Mouse (Mus musculus) limb, embryonic 10.5 days (tissue): ENCODE data around the gene Cxcl17. TPM values are rescaled to one million over a fixed set of nuclear protein-coding genes. Genes with fewer than 3 reads are reported as not detected.
"Not testable (repeated sequence)": the region's sequence is repeated elsewhere in the genome, so short reads cannot be mapped to it uniquely, and the experiment has no call there.

Experiments
- DNase-seq: peaks from one replicate; pipeline ENCODE4 v3.0.0-alpha.2; 2017; ENCODE audit warnings: low spot score
- H3K27ac ChIP-seq: fragments of 300-500 bp; sonication (generic); 2 replicates; pipeline ENCODE4 v1.5.1; 2016; ENCODE audit warnings: mild to moderate bottlenecking
- H3K27me3 ChIP-seq: fragments of 300-500 bp; sonication (generic); 2 replicates; pipeline ENCODE4 v1.6.1; 2016; ENCODE audit warnings: low read depth, mild to moderate bottlenecking; ENCODE audit not compliant: poor library complexity, severe bottlenecking
- H3K36me3 ChIP-seq: fragments of 300-500 bp; sonication (generic); 2 replicates; pipeline ENCODE4 v1.6.1; 2016; ENCODE audit warnings: mild to moderate bottlenecking, moderate library complexity
- H3K4me1 ChIP-seq: fragments of 300-500 bp; sonication (generic); 2 replicates; pipeline ENCODE4 v1.6.1; 2016
- H3K4me3 ChIP-seq: fragments of 300-500 bp; sonication (generic); 2 replicates; pipeline ENCODE4 v1.5.1; 2016; ENCODE audit warnings: mild to moderate bottlenecking, moderate library complexity
- H3K9me3 ChIP-seq: fragments of 300-500 bp; sonication (generic); replicated peaks from 2 replicates; pipeline ENCODE4 v1.6.1; 2016; ENCODE audit warnings: mild to moderate bottlenecking
- WGBS: fragments of 180-500 bp; shearing (Covaris S2); methylation state at CpG from one replicate; pipeline ENCODE4 v1.1.7; 2016; 5-methylcytosine and 5-hydroxymethylcytosine counted together
- polyA plus RNA-seq: library from polyadenylated mRNA; unstranded; fragments of >200 nt; fragmentation: Nextera tagmentation; extraction: Ambion mirVana; gene quantifications from 2 replicates; pipeline ENCODE4 v1.2.1, GENCODE M21; 2016

Gene Cxcl17
- polyA plus RNA-seq, result 0.54 and 0.91 TPM in 2 replicates

DNA sequence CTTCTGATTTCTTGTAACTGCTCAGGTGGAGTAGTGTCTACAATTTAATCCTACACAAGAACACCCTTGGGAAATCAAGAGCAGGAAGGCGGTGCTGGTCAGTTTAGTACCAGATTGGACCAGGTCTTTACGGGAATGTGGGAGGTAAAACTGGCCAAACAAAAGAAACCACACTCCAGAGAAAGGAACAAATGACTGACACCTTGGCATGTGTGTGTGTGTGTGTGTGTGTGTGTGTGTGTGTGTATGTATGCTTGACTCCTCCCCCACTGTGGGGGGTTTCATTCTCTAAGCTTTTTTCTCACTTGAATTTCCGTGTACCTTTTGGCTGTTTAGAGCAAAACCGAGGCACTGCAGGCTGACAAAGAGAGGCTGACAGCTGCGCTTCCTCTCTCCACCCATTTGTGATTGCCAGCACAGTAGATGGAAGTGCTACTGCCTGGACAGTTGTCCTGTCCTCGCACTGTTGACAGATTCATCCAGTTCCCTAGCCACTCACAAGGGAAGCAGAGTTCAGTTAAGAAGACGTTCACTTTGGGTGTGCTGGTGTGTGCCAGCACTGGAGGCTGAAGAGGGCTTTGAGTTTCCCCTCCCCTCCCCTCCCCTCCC, at the start of gene Cxcl17:
Cxcl17 (minus strand) TSS at position 54 of the 609 bp plus-strand sequence.
- H3K36me3 ChIP-seq, result no peaks in the 10 kb centered on the region
- no peaks in the 10 kb centered on the region for H3K27me3 ChIP-seq
- H3K4me1 ChIP-seq, result no peaks in the 10 kb centered on the region
- no peak within 1 kb of the TSS for H3K27ac ChIP-seq
- H3K9me3 ChIP-seq, result no peaks in the 10 kb centered on the region
- H3K4me3 ChIP-seq, result no peak within 1 kb of the TSS
- 49% methylated on average over 7 of the region's 7 CpGs for WGBS
- DNase-seq, result no peak

DNA sequence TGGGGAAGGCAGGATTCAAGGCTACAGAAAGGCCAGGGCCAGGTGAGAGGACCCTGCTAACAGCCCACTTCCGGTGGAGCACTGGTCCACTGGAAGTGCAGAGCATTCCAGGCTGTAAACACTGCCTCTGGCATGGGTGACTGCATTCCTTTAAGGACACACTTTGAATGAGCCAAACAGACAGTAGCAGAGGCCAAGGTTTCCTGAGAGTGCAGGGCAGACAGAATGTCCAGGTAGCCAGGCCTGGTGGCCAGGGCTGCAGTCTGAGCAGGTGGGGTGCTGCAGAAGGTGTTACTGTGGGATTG, 49.3 kb upstream of the Cxcl17 start:
- not testable (repeated sequence) for H3K36me3 ChIP-seq, H3K4me3 ChIP-seq, H3K9me3 ChIP-seq, H3K4me1 ChIP-seq, DNase-seq, H3K27me3 ChIP-seq, H3K27ac ChIP-seq
- WGBS, result no CpG with 5 or more reads among the region's 1 CpGs

DNA sequence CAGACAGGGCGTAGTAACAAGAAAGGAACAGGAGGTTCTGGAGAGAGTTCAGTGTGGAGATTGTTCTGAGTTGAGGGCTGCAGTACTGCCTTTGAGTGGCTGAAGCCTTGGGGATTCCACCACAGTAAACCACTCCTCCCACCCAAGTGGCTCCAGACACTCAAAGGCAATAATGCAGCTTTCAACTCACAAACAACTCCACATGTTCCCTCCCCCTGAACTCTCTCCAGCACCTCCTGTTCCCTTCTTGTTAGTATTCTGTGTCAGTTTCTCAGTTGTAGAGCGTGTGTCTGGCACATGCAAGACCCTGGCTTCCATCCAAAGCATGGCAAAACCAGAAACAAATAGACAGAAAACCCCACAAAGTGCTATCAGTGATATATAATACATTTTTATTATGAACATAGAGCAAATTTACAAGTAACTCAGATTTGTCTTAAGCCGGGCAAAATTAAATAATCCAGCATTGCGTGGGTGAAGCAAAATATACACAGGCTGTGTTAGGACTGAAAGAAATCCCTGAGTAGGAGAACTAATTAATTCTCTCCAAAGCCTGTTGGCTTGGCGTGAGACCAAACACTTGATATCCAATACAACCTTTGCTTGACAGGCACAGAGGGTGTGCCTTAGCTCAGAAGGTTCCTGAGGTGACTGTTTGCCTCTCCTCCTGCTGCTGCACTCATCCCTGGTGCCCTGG, 48.8 kb upstream of the Cxcl17 start:
- not testable (repeated sequence) for H3K9me3 ChIP-seq, H3K4me3 ChIP-seq, H3K27me3 ChIP-seq, H3K4me1 ChIP-seq, H3K36me3 ChIP-seq, DNase-seq, H3K27ac ChIP-seq
- WGBS, result 79% methylated on average over 4 of the region's 5 CpGs

DNA sequence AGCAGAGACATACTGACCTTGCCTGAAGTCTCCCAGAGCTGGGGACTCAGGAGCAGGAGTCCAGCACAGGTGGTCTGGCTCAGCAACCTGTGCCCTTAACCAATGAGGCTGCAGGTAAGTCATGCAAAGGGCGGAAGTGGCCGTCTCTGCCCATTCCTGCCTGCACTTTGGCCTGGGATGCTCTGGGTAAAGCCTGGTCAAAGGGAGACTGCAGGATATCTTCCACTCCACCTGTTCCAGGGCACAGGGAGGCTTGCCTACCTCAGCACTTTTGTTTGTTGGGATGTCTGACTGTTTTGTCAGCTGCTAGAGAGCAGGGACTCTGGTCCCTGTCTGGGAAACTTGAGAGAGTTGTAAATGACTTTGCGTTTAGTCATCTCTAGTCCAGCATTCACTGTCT, 39.4 kb upstream of the Cxcl17 start:
- Histone ChIP-seq H3K27ac (no peak overlapping the region), H3K4me3 (no peak overlapping the region), H3K27me3 (no peaks in the 10 kb centered on the region), H3K4me1 (peaks cover 7% of the 10 kb centered on the region; the same call in 1 of the 2 replicates), H3K9me3 (no peaks in the 10 kb centered on the region), H3K36me3 (no peaks in the 10 kb centered on the region)
- 83% methylated on average over 3 of the region's 3 CpGs for WGBS
- DNase-seq, result no peak

DNA sequence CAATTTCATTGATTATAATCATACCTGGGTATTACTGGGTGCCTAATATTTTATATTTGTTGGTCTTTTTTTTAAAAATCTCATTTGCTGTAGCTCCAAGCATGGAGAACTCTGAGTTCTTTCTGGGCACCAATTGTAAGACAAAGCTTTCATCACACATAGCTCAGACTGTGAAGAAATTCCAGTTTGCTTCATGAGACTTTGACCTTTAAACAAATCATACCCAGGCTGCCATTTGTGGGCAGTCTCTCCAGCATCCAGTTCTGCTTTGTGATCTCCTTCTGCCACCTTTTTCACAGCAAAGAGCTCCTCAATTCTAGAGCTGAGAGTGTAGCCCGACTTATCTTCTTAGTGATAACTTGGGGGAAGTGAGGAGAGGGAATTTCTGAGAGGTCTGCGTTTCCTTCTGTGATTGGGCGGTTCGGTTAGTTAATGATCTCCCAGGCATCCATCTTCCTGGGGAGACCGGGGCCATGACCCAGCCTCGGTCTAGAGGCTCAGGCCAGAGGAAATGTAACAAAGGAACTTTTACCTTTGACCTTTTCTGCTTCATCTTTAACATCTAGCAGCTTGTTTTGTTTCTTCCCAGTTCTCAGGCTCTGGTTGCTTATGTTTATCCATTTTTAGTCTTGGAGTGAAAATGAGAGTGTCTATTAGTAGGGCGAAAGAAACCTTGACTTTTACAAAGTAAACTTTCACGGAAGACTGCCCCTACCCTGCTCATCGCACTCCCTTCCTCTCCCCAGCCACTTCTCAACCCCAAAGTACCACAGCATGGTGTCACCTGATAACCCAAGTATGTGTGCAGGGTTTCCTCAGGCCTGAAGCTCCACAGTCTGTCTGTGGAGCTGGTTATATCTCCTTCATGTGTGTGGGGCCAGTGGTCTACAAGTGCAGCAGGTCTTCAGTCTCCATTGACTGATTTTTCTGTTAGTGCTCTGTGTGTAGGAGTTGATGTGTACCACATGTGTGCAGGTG, 37.5 kb upstream of the Cxcl17 start:
- H3K4me3 ChIP-seq, result no peak overlapping the region
- WGBS, result 60% methylated on average over 9 of the region's 9 CpGs
- H3K9me3 ChIP-seq, result no peaks in the 10 kb centered on the region
- H3K4me1 ChIP-seq, result peaks cover 7% of the 10 kb centered on the region; the same call in 1 of the 2 replicates
- no peaks in the 10 kb centered on the region for H3K36me3 ChIP-seq
- no peaks in the 10 kb centered on the region for H3K27me3 ChIP-seq
- no peak for DNase-seq
- no peak overlapping the region for H3K27ac ChIP-seq

DNA sequence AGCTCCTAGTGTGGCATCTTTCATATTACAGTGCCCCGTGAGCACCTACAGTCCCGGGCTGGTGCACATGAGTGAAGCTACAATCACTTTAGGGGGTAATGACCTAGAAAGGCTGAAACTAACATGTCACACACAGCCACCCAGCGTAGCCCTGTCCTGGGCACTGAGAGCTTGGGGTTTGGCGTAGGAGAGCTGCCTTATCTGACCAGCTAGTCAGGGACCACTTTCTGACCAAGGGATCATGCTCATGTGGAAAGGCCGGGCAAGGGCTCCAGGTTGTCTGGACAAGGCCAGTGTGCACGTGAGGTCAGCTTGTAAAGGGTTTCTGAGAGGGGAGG, 28.1 kb upstream of the Cxcl17 start:
- H3K27ac ChIP-seq, result no peak overlapping the region
- no peaks in the 10 kb centered on the region for H3K36me3 ChIP-seq
- no peak overlapping the region for H3K4me3 ChIP-seq
- WGBS, result 91% methylated on average over 6 of the region's 6 CpGs
- H3K4me1 ChIP-seq, result no peaks in the 10 kb centered on the region
- DNase-seq, result no peak
- no peaks in the 10 kb centered on the region for H3K9me3 ChIP-seq
- H3K27me3 ChIP-seq, result no peaks in the 10 kb centered on the region

DNA sequence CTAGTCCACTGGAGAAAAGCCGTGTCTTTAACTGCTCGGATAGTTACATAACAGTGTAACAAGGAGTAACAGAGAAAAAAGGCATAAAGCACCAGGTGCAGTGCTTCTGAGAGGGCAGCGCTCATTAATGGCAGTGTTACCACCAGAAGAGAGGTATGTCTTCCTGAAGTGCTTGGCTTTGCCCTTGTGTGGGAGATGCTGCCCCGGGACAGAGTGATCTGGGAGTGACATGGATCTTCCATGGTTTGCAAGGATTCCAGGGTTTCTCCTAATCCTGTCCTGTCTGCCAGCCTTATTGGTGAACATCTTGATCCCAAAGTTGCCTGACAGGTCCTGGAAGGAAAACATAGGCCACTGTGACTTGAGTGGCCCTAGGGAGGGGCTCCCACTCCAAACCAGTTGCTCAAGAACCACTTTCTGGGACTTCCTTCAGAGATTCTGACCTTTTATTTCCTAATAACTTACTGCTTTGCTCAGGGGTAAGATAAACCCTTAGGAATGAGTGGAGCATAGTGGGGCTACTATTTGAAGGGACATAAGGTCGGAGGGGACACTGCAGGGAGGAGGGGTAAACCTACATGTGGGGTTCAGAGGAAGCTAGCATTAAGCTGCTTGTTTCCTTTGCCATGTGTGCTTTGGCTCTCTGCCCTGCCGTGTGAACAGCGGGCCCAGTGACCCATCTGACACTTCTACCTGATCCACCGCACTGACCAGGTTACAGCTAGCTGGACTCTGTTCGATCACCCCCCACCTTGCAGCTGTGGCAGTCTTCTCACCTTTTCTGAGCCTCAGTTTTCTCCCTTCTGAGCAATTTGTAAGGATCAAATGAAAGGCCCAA, 27.5 kb upstream of the Cxcl17 start:
- DNase-seq, result no peak
- WGBS, result 88% methylated on average over 9 of the region's 9 CpGs
- H3K4me1 ChIP-seq, result no peaks in the 10 kb centered on the region
- H3K9me3 ChIP-seq, result no peaks in the 10 kb centered on the region
- H3K36me3 ChIP-seq, result no peaks in the 10 kb centered on the region
- no peak overlapping the region for H3K27ac ChIP-seq
- H3K27me3 ChIP-seq, result no peaks in the 10 kb centered on the region
- H3K4me3 ChIP-seq, result no peak overlapping the region

DNA sequence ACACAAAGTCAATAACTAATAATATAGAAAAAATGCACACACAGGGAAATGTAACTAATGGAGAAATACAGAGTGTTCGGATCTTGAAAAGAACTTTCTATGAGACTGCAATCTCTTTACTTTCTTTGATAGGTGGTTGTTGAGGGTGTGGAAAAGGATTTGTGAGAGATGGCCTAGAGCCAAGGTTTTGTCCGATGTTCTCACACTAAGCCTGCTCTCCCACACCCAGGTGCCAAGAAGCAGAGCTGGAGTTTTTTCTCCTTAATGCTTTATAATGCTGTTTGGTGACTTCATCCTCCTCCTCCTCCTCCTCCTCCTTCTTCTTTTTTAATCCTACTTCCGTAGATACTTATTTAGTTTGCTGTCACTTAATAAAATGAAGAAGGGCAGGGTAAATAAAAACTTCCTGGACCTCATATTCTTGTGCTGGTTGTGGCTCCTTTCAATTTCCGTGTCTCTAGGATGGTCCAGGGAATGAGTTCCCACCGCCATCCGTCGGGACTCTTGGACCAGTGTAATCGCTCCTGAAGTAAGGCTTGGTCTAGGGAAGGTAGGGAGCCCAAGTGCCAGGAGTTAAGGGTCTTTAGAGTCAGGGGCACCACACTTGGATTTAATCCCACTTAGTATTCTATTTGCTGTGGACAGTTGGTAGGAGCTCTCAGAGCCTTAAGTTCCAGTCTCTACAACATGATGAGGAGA, 26.6 kb upstream of the Cxcl17 start:
- Histone ChIP-seq H3K4me1 (0 out of 2 replicates have a peak, but pooled peaks cover 2% of the 10 kb centered on the region), H3K9me3 (no peaks in the 10 kb centered on the region), H3K27me3 (no peaks in the 10 kb centered on the region), H3K27ac (no peak overlapping the region), H3K36me3 (no peaks in the 10 kb centered on the region), H3K4me3 (no peak overlapping the region)
- 90% methylated on average over 8 of the region's 8 CpGs for WGBS
- no peak for DNase-seq

DNA sequence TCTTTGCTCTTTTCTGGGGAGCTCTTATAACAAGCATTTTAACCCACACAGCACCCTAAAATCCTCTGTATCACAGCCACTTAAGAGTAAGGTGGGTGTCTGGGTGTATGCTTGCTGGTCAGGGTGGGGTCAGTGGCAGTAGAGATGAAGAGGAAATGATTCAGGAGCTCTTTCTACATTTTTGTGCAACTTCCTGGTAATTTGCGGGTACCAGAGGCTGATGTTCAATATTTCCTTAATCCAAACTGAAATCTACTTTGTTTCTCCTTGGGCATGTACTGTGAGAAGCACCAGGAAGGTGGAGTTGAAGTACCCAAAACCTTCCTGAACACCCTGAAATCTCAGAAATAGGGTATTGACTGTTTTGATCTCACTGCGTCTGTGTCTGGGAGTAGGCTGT, 24.0 kb upstream of the Cxcl17 start:
- Histone ChIP-seq H3K27ac (no peak overlapping the region), H3K9me3 (no peaks in the 10 kb centered on the region), H3K4me1 (peaks cover 11% of the 10 kb centered on the region; the same call in 1 of the 2 replicates), H3K4me3 (no peak overlapping the region), H3K27me3 (no peaks in the 10 kb centered on the region), H3K36me3 (no peaks in the 10 kb centered on the region)
- whole genome bisulfite sequencing, result 96% methylated on average over 2 of the region's 2 CpGs
- no peak for DNase-seq

DNA sequence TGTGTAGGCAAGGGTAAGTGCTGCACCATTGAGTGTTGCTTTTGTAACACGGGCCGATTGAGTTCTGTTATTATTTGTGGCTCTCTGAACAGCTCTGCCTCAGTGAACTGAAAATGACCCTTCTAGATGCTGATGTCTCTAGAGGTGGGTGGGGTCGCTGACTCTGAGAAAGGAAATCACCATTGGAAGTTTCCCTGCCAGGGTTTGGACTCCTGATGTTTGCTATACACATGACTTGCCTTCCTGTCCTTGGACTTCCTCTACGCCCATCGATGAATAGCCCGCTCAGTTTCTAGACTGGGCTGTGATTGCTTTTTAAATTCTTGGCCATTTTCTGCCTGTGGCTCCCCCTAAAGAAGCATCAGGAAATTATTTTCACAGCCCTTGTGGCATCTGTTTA, 23.5 kb upstream of the Cxcl17 start:
- H3K36me3 ChIP-seq, result no peaks in the 10 kb centered on the region
- peaks cover 11% of the 10 kb centered on the region; the same call in 1 of the 2 replicates for H3K4me1 ChIP-seq
- H3K27ac ChIP-seq, result no peak overlapping the region
- no peaks in the 10 kb centered on the region for H3K27me3 ChIP-seq
- H3K4me3 ChIP-seq, result no peak overlapping the region
- 89% methylated on average over 6 of the region's 6 CpGs for WGBS
- no peaks in the 10 kb centered on the region for H3K9me3 ChIP-seq
- no peak for DNase-seq

DNA sequence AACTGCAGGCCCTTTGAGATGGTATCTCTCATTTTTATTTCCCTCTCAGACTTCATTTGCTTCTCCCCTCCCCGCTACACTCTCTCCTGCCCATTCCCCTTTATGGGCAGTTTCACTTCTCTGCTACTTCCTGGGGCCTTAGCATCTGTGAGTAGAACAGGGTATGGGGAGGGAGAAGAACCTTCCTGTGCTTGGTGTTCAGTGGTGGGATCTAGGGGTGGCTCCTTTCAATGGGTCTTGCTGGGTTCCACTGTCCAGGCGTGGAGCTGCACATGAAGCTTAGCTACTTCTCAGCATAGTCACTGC, 22.8 kb upstream of the Cxcl17 start:
- Histone ChIP-seq H3K4me3 (no peak overlapping the region), H3K27ac (no peak overlapping the region), H3K9me3 (no peaks in the 10 kb centered on the region), H3K4me1 (peaks cover 11% of the 10 kb centered on the region; the same call in 1 of the 2 replicates), H3K36me3 (no peaks in the 10 kb centered on the region), H3K27me3 (no peaks in the 10 kb centered on the region)
- WGBS, result 82% methylated on average over 2 of the region's 2 CpGs
- DNase-seq, result no peak
